Mouse (Mus musculus) Patski (cell line): ENCODE measurements at regions not wholly inside any gene's neighbourhood (a gene's known extent, or its start where the extent isn't known, plus 50 kb on each side); places are given as distances from the start of the nearest gene placed in this dataset.

Experiments
- ATAC-seq: fragments of 100-300 bp; one replicate; pipeline ENCODE4 v1.8.0; 2021
- CTCF ChIA-PET: fragments of 350-600 bp; sonication (Branson Sonifier 250); formaldehyde crosslinking; loops from one replicate; lab custom pipeline; 2022; ENCODE audit warnings: inconsistent platforms; lab: Charles Lee
- POLR2A ChIA-PET: fragments of 350-600 bp; sonication (Branson Sonifier 250); formaldehyde crosslinking; loops from one replicate; lab custom pipeline; 2022; ENCODE audit warnings: antibody characterized with exemption, inconsistent platforms; lab: Charles Lee
- DNase-seq: peaks from one replicate; pipeline ENCODE4 v3.0.0-alpha.2; 2011; ENCODE audit warnings: low read depth, low spot score
- H3K27me3 ChIP-seq: fragments of 371-371 bp; one replicate; pipeline ENCODE4 v1.5.1; 2021
- CTCF ChIP-seq: fragments of 100-300 bp; IDR thresholded peaks from one replicate; pipeline ENCODE4 v1.5.1; 2021
- in situ Hi-C: fragments of 300-500 bp; cut with MboI; formaldehyde crosslinking; loops from 3 replicates; pipeline ENCODE4 v1.11.1; 2018; ENCODE audit warnings: low pct_unique_long_range_greater_than_20kb, mixed read lengths

DNA sequence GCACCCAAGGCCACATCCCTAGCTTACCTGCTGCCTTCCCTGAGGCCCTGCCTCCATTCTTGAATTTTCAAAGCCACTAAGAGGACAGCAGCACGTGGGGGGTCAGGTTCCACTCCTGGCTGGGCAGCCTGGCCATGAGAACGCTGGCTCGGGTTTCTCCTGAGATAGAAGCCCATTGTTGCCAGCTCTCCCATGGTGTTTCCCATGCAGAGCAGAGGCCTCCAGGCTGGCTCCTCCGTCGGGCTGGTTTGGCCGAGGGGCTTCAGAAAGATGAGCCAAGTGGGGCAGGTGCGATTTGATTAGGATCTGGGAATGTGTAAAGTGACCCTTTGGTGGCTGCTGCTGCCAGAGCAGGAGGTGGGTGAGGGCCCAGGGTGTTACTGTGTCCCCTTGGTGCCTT is 87.8 kb upstream of the Otos start:
- ATAC-seq (no peak), DNase-seq (no peak)
- H3K27me3 ChIP-seq, result no peaks in the 10 kb centered on the region
- POLR2A ChIA-PET, result no interaction called here
- CTCF ChIA-PET, result no interaction called here
- in situ Hi-C loops, result no loop called here
- no peak for TF ChIP-seq CTCF

GRCm38 (mm10) chr1:92733732-92734131 is 85.1 kb upstream of the Otos start:
- in situ Hi-C loops, result no loop called here

DNA sequence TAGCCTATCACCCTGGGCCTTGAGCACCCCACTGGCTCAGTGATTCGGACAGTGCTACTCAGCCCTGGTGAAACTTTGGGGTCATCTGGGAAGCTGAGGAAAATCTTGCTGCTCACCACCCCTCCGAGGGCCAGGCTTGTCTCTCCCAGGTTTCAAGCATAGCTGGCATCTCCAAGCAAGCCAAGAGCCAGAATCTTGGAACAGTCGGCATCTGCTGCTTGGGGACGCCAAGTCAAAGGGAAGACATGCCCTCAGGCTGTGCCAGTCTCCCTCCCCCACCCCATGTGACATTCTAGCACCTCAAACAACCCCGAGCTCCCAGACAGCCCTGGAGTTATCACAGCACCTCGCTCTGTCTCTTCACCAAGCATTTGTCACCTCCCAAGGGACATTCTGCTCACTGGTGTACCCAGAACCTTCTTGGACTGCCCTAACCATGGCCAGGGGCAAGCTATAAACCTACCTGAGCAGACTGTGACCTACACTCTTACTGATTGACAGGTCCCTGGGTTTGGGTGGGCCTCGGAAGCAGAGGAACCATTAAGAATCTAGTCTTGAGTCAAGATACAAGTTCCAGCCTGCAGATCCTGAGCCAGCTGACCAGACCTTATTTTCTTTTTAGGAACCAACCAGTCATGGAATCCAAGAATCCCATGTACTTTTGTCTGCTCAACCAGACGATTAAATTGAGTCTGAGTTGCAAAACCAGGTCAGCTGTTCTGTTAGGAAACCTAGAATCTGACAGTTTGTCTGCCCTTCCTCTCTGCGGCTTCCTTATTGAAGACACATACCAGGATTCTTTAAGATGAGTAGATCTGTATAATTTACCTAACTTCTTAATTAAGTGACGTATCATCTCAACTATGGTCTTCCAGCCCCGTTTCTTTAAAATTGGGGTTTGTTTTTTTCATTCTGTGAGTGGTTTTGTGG is 83.0 kb upstream of the Otos start:
- in situ Hi-C loops, result no loop called here
- TF ChIP-seq CTCF, result no peak
- CTCF ChIA-PET, result interaction anchor here (1.4 to 1.8 kb wide), 2 partner anchors 20 to 38 kb away, joined by 3 to 4 read pairs; no protein-coding TSS in a partner anchor
- POLR2A ChIA-PET, result no interaction called here
- ATAC-seq (no peak), DNase-seq (no peak)
- H3K27me3 ChIP-seq, result no peaks in the 10 kb centered on the region

More at GRCm38 (mm10) chr1:92733732-92734131, 85.1 kb upstream of the Otos start:
- no peak for DNase-seq
- no peak for TF ChIP-seq CTCF
- no peak for ATAC-seq
- POLR2A ChIA-PET, result interaction anchor here (0.5 kb wide), 1 partner anchor 20 kb away, joined by 3 read pairs; no protein-coding TSS in a partner anchor
- CTCF ChIA-PET, result interaction anchor here (1.0 to 1.4 kb wide), 2 partner anchors 15 to 81 kb away, joined by 3 to 4 read pairs; no protein-coding TSS in a partner anchor
- H3K27me3 ChIP-seq, result no peaks in the 10 kb centered on the region

DNA sequence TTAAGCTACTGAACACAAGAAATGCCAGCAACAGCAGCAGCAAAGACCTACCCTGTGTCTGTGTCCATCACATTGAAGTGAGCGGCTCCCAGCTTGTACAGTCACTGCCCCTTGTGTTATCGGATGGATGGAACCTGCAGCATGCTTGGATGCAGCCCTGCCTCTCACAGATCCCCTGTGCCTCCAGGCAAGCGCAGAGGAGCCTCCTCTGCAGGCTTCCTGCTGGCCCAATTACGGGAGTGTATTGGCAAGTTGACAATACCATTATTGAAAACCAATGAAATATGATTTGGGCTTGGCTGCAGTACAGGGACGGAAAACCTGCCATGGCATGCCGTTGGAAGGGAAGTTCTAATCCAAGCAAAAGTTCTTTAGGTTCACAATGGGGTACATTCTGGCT is 81.9 kb upstream of the Otos start:
- no peak for TF ChIP-seq CTCF
- H3K27me3 ChIP-seq, result no peaks in the 10 kb centered on the region
- in situ Hi-C loops, result no loop called here
- CTCF ChIA-PET, result interaction anchor here (1.4 to 1.8 kb wide), 3 partner anchors 13 to 39 kb away, joined by 3 to 4 read pairs (median 4); no protein-coding TSS in a partner anchor
- ATAC-seq (no peak), DNase-seq (no peak)
- POLR2A ChIA-PET, result no interaction called here

GRCm38 (mm10) chr1:92727961-92728360 is 79.3 kb upstream of the Otos start:
- DNase-seq (no peak), ATAC-seq (no peak)
- in situ Hi-C loops, result no loop called here
- no peak for TF ChIP-seq CTCF
- CTCF ChIA-PET, result interaction anchor here (2.5 kb wide), 1 partner anchor 14 kb away, joined by 6 read pairs; no protein-coding TSS in a partner anchor
- no peaks in the 10 kb centered on the region for H3K27me3 ChIP-seq
- POLR2A ChIA-PET, result no interaction called here

- CTCF ChIA-PET, result no interaction called here
- POLR2A ChIA-PET, result no interaction called here
- no peak for TF ChIP-seq CTCF
- no peak for DNase-seq
- no peaks in the 10 kb centered on the region for H3K27me3 ChIP-seq
- in situ Hi-C loops, result no loop called here
- no peak for ATAC-seq
Observed at GRCm38 (mm10) chr1:92727371-92727770, 78.7 kb upstream of the Otos start.

DNA sequence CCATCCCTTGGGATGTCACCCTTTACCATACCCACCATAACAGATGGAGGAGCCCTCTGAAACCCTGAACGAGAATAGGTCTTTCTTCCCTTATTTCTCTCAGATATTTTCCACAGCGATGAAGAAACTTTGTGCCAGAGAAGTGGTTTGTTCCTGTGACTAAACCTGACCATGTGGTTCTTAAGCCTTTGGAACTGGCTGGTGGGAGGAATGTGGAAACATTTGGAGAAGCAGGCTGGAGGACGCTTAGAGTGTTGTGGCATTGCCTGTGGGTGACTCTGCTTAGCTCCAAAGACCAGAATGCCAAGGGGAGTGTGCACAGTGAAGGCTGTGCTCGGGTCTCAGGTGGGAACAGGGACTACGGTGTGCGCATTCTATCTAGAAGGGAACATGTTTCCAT is 77.7 kb upstream of the Otos start:
- CTCF ChIA-PET, result no interaction called here
- POLR2A ChIA-PET, result no interaction called here
- TF ChIP-seq CTCF, result no peak
- in situ Hi-C loops, result no loop called here
- ATAC-seq (no peak), DNase-seq (no peak)
- no peaks in the 10 kb centered on the region for H3K27me3 ChIP-seq

GRCm38 (mm10) chr1:92724135-92724534 is 75.5 kb upstream of the Otos start:
- ChIA-PET CTCF (interaction anchor here (0.6 kb wide), 1 partner anchor 574 kb away, joined by 3 read pairs; no protein-coding TSS in a partner anchor), POLR2A (no interaction called here)
- ATAC-seq, result no peak
- in situ Hi-C loops, result no loop called here
- no peak for TF ChIP-seq CTCF
- no peaks in the 10 kb centered on the region for H3K27me3 ChIP-seq
- no peak for DNase-seq

DNA sequence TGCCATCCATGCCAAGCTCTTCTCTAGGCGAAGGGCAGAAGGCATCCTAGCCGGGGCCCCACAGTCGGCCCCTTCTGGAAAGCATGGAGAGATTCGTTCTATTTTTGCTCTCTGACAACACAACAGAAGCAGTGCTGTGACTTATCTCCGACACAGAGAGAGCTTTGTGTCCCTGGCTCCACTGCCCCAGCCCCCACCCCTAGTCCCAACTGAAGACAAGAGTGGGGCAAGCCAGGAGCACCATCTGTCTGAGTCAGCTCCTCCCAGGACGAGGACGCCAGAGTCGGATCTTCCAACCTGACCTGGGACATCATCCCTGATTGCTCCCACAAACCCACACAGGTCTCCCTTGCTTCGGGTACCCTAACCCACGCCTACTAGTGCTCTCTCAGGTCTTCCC is 71.9 kb upstream of the Otos start:
- in situ Hi-C loops, result no loop called here
- CTCF ChIA-PET, result no interaction called here
- ATAC-seq (no peak), DNase-seq (no peak)
- POLR2A ChIA-PET, result no interaction called here
- no peak for TF ChIP-seq CTCF
- no peaks in the 10 kb centered on the region for H3K27me3 ChIP-seq

- ATAC-seq, result no peak
- no peak for TF ChIP-seq CTCF
- DNase-seq, result no peak
- in situ Hi-C loops, result no loop called here
- CTCF ChIA-PET, result no interaction called here
- POLR2A ChIA-PET, result no interaction called here
- H3K27me3 ChIP-seq, result no peaks in the 10 kb centered on the region
Observed at GRCm38 (mm10) chr1:92719864-92720263, 71.2 kb upstream of the Otos start.

DNA sequence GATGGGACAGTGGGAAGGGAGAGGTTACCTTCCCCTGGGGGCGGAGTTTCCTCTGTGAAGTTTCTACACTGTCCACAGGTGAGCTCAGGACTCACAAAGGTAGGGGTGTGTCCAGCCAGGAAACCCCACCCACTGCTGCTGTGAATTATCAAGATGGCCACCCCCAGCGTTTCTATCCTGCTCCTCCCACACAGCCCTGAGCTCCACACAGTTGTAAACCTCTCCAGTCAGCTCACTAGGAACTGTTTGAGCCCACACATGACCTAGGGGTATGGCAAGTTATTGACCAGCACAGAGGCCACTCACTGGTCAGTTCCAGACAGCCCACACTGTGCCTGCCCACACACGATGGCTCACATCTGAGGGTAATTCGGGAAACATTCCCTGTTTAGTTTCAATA is 69.5 kb upstream of the Otos start:
- TF ChIP-seq CTCF, result no peak
- ATAC-seq, result no peak
- POLR2A ChIA-PET, result no interaction called here

More for the DNA sequence above, 69.5 kb upstream of the Otos start:
- DNase-seq, result no peak
- in situ Hi-C loops, result no loop called here
- CTCF ChIA-PET, result interaction anchor here (0.7 to 1.8 kb wide), 2 partner anchors 52 to 91 kb away, joined by 3 to 5 read pairs; no protein-coding TSS in a partner anchor
- no peaks in the 10 kb centered on the region for H3K27me3 ChIP-seq
